Comparison of ENCODE assay signal across 12 mouse cellular contexts in the genomic region with DNA sequence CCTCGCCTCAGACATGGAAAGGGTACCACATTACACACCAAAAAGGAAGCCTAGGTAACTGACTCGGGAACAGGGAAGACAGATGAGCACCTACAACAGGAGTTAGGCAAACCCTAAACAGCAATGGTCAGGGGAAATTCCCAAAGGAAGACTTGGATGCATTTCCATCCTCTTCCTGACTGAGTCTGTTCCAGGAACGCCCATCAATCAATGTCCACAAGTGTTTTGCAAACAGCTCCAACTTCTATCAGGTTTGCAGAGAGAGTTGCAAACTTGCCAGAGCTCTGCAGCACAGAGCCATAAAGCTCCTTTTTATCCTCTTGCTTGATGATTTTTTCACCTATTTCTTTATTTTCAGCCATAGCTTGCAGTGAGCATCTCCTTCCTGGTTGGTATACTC.
"Had no signal": no experiment of that assay in that cellular context is flagged by ENCODE, and none has a peak within 500 bp of the region (broad histone marks: within the 10 kb centered on the region; RNA-seq: fewer than 3 reads in every experiment).

No protein-coding gene starts in this region.

- H3K27me3 ChIP-seq: liver, embryonic 13.5 days; neural tube, embryonic 15.5 days had no signal

- DNase-seq: liver, embryonic 13.5 days; liver, postnatal 0 days; lung, postnatal 36 days; midbrain, embryonic 14.5 days; right cerebral cortex, adult 18-20 months; right cerebral cortex, postnatal 25 days; thymus, postnatal 36 days had no signal

- H3K9ac ChIP-seq: liver, embryonic 13.5 days; liver, postnatal 0 days; neural tube, embryonic 15.5 days had no signal

- H3K4me3 ChIP-seq: layer of hippocampus, adult 2 months; limb, embryonic 10.5 days; liver, embryonic 13.5 days; midbrain, embryonic 10.5 days; myocyte; neural tube, embryonic 15.5 days had no signal

- H3K9me3 ChIP-seq: limb, embryonic 10.5 days; midbrain, embryonic 10.5 days; neural tube, embryonic 15.5 days had no signal

- H3K27ac ChIP-seq: layer of hippocampus, adult 2 months; limb, embryonic 10.5 days; liver, embryonic 13.5 days; midbrain, embryonic 10.5 days; neural tube, embryonic 15.5 days had no signal

- H3K36me3 ChIP-seq: limb, embryonic 10.5 days; liver, embryonic 13.5 days; midbrain, embryonic 10.5 days; neural tube, embryonic 15.5 days had no signal

- H3K4me1 ChIP-seq: limb, embryonic 10.5 days; liver, embryonic 13.5 days; midbrain, embryonic 10.5 days; neural tube, embryonic 15.5 days had no signal

- H3K4me2 ChIP-seq: liver, embryonic 13.5 days; neural tube, embryonic 15.5 days had no signal

- ATAC-seq: liver, postnatal 0 days had no signal
